Mouse (Mus musculus) small intestine, adult 10 weeks (tissue): Measurements from ENCODE around the gene Olfr76. TPM values are rescaled to one million over a fixed set of nuclear protein-coding genes. Genes with fewer than 3 reads are reported as not detected.

ENCODE experiments used
- polyA plus RNA-seq: library from polyadenylated mRNA; stranded (reverse); fragments of 350-450 nt; fragmentation: Illumina TruSeq; extraction: RNeasy Lipid Tissue Mini Kit (QIAGEN cat#74804); gene quantifications from one replicate; pipeline ENCODE4 v1.2.3, GENCODE M21; 2014; ENCODE audit warnings: low replicate concordance

The Olfr76 gene
- polyA plus RNA-seq = not detected

DNA sequence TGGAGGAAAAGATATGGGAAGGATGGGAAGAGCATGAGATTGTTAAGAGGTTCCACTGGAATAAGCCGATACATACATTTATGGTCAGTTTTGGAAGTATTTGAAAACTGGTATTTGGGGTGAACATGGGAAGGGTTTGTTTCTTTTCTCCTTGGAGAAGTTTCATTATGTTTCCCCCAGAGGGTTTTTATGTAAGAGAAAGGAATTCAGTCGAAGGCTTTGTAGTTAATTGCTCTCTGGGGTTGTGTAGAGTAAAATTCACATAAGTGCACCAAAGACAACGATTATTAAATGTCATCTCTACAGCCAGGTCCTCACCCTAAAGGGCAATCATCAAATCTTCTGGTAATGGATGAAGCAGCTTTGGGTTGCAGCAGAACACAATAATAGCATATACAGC, at the start of gene Olfr76:
Gene Olfr76 (minus strand): TSS at position 101 of the 400 bp plus-strand sequence.

DNA sequence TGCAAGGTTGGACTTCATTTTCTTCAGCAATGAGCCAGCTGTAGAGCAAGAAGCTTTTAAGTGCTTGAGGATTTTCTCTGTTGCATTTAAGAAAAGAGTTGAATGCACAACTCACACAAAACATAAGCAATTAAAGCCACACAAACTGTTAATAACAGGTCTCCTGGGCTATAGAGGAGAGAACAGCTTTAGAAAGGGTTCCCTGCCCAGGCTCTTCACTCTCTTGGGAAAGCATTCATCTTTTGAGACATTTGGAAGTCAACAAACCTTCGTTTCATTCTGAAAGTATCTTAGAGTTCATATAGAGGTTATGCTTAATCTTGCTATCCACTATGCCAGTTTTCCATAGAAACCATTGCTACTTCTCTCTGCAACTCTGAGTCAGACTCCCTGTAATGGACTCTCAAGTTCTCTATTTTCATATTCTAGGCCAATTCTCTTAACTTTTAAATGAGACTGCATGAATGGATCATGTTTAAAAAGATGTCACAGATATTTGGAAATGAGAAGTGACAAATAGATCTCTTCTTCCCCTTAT, 47.1 kb upstream of the Olfr76 start, which contains the start of gene Olfr1555-ps1:
Gene Olfr1555-ps1 (minus strand): TSS at position 51 of the 538 bp plus-strand sequence.

DNA sequence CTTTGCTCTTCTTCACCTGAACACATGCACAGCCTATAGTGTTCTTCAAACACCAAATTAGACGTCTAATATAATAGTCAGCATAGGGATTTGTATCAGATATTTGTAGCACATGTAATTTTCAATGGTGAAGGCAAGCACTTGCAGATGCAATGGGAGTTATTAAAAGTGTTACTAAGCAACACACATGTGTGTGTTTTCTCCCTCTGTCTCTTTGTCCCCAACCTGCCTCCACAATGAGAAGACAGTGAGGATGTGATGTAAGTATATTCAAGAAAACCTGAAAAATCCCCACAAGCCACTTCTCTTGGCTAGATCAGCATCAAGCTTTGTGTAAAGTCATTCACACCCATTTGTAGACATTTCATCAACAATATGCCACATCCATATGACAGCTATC, 7.2 kb downstream of the Olfr76 start, which contains the start of gene Olfr1428:
Gene Olfr1428 (minus strand): TSS at position 101 of the 400 bp plus-strand sequence.

DNA sequence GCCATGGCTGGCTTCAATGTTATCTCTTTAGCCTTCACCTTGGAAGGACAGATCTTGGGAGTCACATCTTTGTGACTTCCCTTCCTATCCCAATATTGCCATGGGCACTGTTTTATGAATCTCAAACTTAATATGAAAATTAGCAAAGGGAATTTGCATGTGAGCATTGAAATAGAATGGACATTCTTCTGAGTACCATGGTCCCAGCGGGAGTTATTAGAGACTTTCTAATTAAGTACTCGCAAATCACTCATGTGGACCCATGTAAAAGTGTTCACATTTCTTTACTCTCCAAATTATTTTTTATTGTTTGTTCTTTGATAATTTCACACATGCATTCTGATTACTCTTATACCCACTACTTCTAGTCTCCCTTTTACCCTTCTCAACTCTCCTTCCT, 19.8 kb downstream of the Olfr76 start, which contains the start of gene Olfr1427:
Gene Olfr1427 (minus strand): TSS at position 101 of the 400 bp plus-strand sequence.

DNA sequence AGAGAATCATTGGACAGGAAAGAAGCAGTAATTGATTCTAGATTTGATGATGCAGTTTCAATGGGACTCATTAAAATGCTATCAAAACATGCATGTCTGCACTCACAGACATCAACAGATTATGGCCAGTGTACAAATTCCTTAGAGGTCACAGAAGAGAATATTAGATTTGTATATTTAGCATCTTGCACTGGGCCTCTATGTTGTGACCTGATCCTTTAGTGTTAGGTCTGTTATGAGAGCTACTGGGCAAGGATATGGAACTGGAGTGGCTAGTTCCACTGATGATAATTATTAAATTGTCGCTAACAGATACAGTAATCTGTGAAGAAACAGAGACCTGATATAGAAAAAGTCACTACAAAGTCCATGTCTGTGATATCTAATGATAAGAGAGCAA, 31.1 kb downstream of the Olfr76 start, which contains the start of gene Olfr1426:
Gene Olfr1426 (minus strand): TSS at position 101 of the 400 bp plus-strand sequence.

DNA sequence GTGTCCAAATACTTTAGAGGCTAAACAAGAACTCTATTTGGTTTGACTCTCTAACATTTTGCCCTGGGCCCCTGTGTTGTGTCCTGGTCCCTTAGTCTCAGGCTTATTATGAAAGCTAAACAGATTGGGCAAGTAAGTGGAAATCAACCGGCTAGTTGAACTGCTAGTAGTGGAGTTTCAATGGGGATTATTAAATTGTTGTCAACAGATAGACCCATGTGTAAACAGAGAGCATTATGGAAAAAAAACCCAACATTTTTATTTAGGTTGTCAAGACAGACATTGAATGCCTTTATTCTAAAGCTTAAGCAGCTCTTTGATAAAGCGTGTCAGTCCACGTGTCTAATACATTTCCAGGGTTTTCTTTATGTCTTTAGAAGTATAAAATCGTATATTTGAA, 45.4 kb downstream of the Olfr76 start, which contains the start of gene Olfr1425:
Gene Olfr1425 (minus strand): TSS at position 101 of the 400 bp plus-strand sequence.

Other genes starting within 250 kb of the Olfr76 start
- not detected for gene Olfr1419, start 248.1 kb downstream of the Olfr76 start, polyA plus RNA-seq
- not detected for gene Olfr1420, start 236.6 kb downstream of the Olfr76 start, polyA plus RNA-seq
- 34.9 TPM for gene Patl1, start 210.8 kb downstream of the Olfr76 start, polyA plus RNA-seq
- 27.3 TPM for gene Osbp, start 157.3 kb downstream of the Olfr76 start, polyA plus RNA-seq
- not detected for gene Olfr1423, start 81.9 kb downstream of the Olfr76 start, polyA plus RNA-seq
- not detected for gene Olfr1424, start 60.5 kb downstream of the Olfr76 start, polyA plus RNA-seq
- gene Olfr1425, start 45.5 kb downstream of the Olfr76 start, polyA plus RNA-seq = not detected
- not detected for gene Olfr1426, start 31.2 kb downstream of the Olfr76 start, polyA plus RNA-seq
- gene Olfr1427, start 19.9 kb downstream of the Olfr76 start, polyA plus RNA-seq = not detected
- not detected for gene Olfr1428, start 7.3 kb downstream of the Olfr76 start, polyA plus RNA-seq
- not detected for gene Olfr1555-ps1, start 46.9 kb upstream of the Olfr76 start, polyA plus RNA-seq
- gene Olfr1431, start 77.4 kb upstream of the Olfr76 start, polyA plus RNA-seq = not detected
- gene Olfr1432, start 109.4 kb upstream of the Olfr76 start, polyA plus RNA-seq = not detected
- gene Olfr262, start 118.5 kb upstream of the Olfr76 start, polyA plus RNA-seq = not detected
- gene Olfr235, start 137.8 kb upstream of the Olfr76 start, polyA plus RNA-seq = not detected
- not detected for gene Olfr1434, start 156.7 kb upstream of the Olfr76 start, polyA plus RNA-seq
- gene Olfr1436, start 175.9 kb upstream of the Olfr76 start, polyA plus RNA-seq = not detected
- not detected for gene Olfr1437, start 201.9 kb upstream of the Olfr76 start, polyA plus RNA-seq
- gene Olfr1438-ps1, start 212.7 kb upstream of the Olfr76 start, polyA plus RNA-seq = not detected